Mouse (Mus musculus): ENCODE measurements around the gene 9130230L23Rik. TPM values are rescaled to one million over a fixed set of nuclear protein-coding genes. Genes with fewer than 3 reads are reported as not detected.
"Not testable (repeated sequence)": the region's sequence is repeated elsewhere in the genome, so short reads cannot be mapped to it uniquely, and the experiment has no call there.

9130230L23Rik gene
- polyA plus RNA-seq, 1 experiment from 2014 or later, result not detected

- H3K9ac ChIP-seq (ENCODE audit: low read length), result no peak overlapping the region
- H3K4me3 ChIP-seq (ENCODE audit: low read depth, low read length), result no peak overlapping the region
- ATAC-seq (no peak), DNase-seq (ENCODE audit: low spot score) (no peak)
- no peaks in the 10 kb centered on the region for H3K27me3 ChIP-seq (replicated peaks; ENCODE audit: control insufficient read depth, insufficient read depth, low read length)
- H3K27ac ChIP-seq (ENCODE audit: low read depth, low read length), result no peak overlapping the region
- no peaks in the 10 kb centered on the region for H3K4me1 ChIP-seq (ENCODE audit: control insufficient read depth, insufficient read depth, low read length)
- H3K9me3 ChIP-seq (replicated peaks; ENCODE audit: control insufficient read depth, low read length), result no peaks in the 10 kb centered on the region
- WGBS, result 84% methylated on average over 6 of the region's 6 CpGs
- H3K36me3 ChIP-seq (ENCODE audit: control insufficient read depth, insufficient read depth, low read length), result no peaks in the 10 kb centered on the region
- H3K4me2 ChIP-seq (ENCODE audit: low read length), result no peak overlapping the region
These were observed 9.4 kb downstream of the 9130230L23Rik start for GRCm38 (mm10) chr5:65994643-65995042.

GRCm38 (mm10) chr5:65991191-65991590 is 12.9 kb downstream of the 9130230L23Rik start:
- no peaks in the 10 kb centered on the region for H3K4me1 ChIP-seq (ENCODE audit: control insufficient read depth, insufficient read depth, low read length)
- no peak overlapping the region for H3K4me3 ChIP-seq (ENCODE audit: low read depth, low read length)
- ATAC-seq (no peak), DNase-seq (ENCODE audit: low spot score) (no peak)
- H3K9ac ChIP-seq (ENCODE audit: low read length), result no peak overlapping the region
- no peak overlapping the region for H3K4me2 ChIP-seq (ENCODE audit: low read length)
- H3K9me3 ChIP-seq (replicated peaks; ENCODE audit: control insufficient read depth, low read length), result no peaks in the 10 kb centered on the region
- 82% methylated on average over 2 of the region's 2 CpGs for WGBS
- H3K27ac ChIP-seq (ENCODE audit: low read depth, low read length), result no peak overlapping the region
- H3K27me3 ChIP-seq (replicated peaks; ENCODE audit: control insufficient read depth, insufficient read depth, low read length), result no peaks in the 10 kb centered on the region
- no peaks in the 10 kb centered on the region for H3K36me3 ChIP-seq (ENCODE audit: control insufficient read depth, insufficient read depth, low read length)

GRCm38 (mm10) chr5:65987004-65987403 is 17.1 kb downstream of the 9130230L23Rik start:
- H3K4me1 ChIP-seq (ENCODE audit: control insufficient read depth, insufficient read depth, low read length); DNase-seq (ENCODE audit: low spot score); H3K9ac ChIP-seq (ENCODE audit: low read length); H3K4me3 ChIP-seq (ENCODE audit: low read depth, low read length); ATAC-seq; H3K36me3 ChIP-seq (ENCODE audit: control insufficient read depth, insufficient read depth, low read length); H3K27me3 ChIP-seq (replicated peaks; ENCODE audit: control insufficient read depth, insufficient read depth, low read length); H3K9me3 ChIP-seq (replicated peaks; ENCODE audit: control insufficient read depth, low read length); H3K4me2 ChIP-seq (ENCODE audit: low read length); H3K27ac ChIP-seq (ENCODE audit: low read depth, low read length): not testable (repeated sequence)
- 68% methylated on average over 3 of the region's 3 CpGs for WGBS

GRCm38 (mm10) chr5:65986426-65986825 is 17.7 kb downstream of the 9130230L23Rik start:
- H3K4me3 ChIP-seq (ENCODE audit: low read depth, low read length), result no peak overlapping the region
- no peaks in the 10 kb centered on the region for H3K9me3 ChIP-seq (replicated peaks; ENCODE audit: control insufficient read depth, low read length)
- no peak overlapping the region for H3K27ac ChIP-seq (ENCODE audit: low read depth, low read length)
- 91% methylated on average over 5 of the region's 5 CpGs for WGBS
- no peak overlapping the region for H3K4me2 ChIP-seq (ENCODE audit: low read length)
- no peak overlapping the region for H3K9ac ChIP-seq (ENCODE audit: low read length)
- DNase-seq (ENCODE audit: low spot score) (no peak), ATAC-seq (no peak)
- H3K27me3 ChIP-seq (replicated peaks; ENCODE audit: control insufficient read depth, insufficient read depth, low read length), result no peaks in the 10 kb centered on the region
- H3K36me3 ChIP-seq (ENCODE audit: control insufficient read depth, insufficient read depth, low read length), result no peaks in the 10 kb centered on the region
- no peaks in the 10 kb centered on the region for H3K4me1 ChIP-seq (ENCODE audit: control insufficient read depth, insufficient read depth, low read length)

- no peak for DNase-seq (ENCODE audit: low spot score)
- no peaks in the 10 kb centered on the region for H3K36me3 ChIP-seq (ENCODE audit: control insufficient read depth, insufficient read depth, low read length)
- no peaks in the 10 kb centered on the region for H3K9me3 ChIP-seq (replicated peaks; ENCODE audit: control insufficient read depth, low read length)
- no peak for ATAC-seq
- no peak overlapping the region for H3K27ac ChIP-seq (ENCODE audit: low read depth, low read length)
- no peak overlapping the region for H3K4me2 ChIP-seq (ENCODE audit: low read length)
- no peaks in the 10 kb centered on the region for H3K4me1 ChIP-seq (ENCODE audit: control insufficient read depth, insufficient read depth, low read length)
- WGBS, result 92% methylated on average over 13 of the region's 13 CpGs
- H3K9ac ChIP-seq (ENCODE audit: low read length), result no peak overlapping the region
- no peak overlapping the region for H3K4me3 ChIP-seq (ENCODE audit: low read depth, low read length)
- no peaks in the 10 kb centered on the region for H3K27me3 ChIP-seq (replicated peaks; ENCODE audit: control insufficient read depth, insufficient read depth, low read length)
These were observed 28.4 kb downstream of the 9130230L23Rik start for GRCm38 (mm10) chr5:65975731-65976130.

GRCm38 (mm10) chr5:65973189-65973588 is 30.9 kb downstream of the 9130230L23Rik start:
- no peak overlapping the region for H3K4me2 ChIP-seq (ENCODE audit: low read length)
- no peaks in the 10 kb centered on the region for H3K9me3 ChIP-seq (replicated peaks; ENCODE audit: control insufficient read depth, low read length)
- no peaks in the 10 kb centered on the region for H3K36me3 ChIP-seq (ENCODE audit: control insufficient read depth, insufficient read depth, low read length)
- H3K27me3 ChIP-seq (replicated peaks; ENCODE audit: control insufficient read depth, insufficient read depth, low read length), result no peaks in the 10 kb centered on the region
- no peak overlapping the region for H3K4me3 ChIP-seq (ENCODE audit: low read depth, low read length)
- H3K27ac ChIP-seq (ENCODE audit: low read depth, low read length), result no peak overlapping the region
- 79% methylated on average over 2 of the region's 2 CpGs for WGBS
- no peak overlapping the region for H3K9ac ChIP-seq (ENCODE audit: low read length)
- no peaks in the 10 kb centered on the region for H3K4me1 ChIP-seq (ENCODE audit: control insufficient read depth, insufficient read depth, low read length)
- DNase-seq (ENCODE audit: low spot score) (no peak), ATAC-seq (no peak)

GRCm38 (mm10) chr5:65968004-65968403 is 36.1 kb downstream of the 9130230L23Rik start:
- Histone ChIP-seq H3K4me3 (ENCODE audit: low read depth, low read length) (no peak overlapping the region), H3K9ac (ENCODE audit: low read length) (no peak overlapping the region), H3K27me3 (replicated peaks; ENCODE audit: control insufficient read depth, insufficient read depth, low read length) (no peaks in the 10 kb centered on the region), H3K4me1 (ENCODE audit: control insufficient read depth, insufficient read depth, low read length) (no peaks in the 10 kb centered on the region), H3K4me2 (ENCODE audit: low read length) (no peak overlapping the region), H3K27ac (ENCODE audit: low read depth, low read length) (no peak overlapping the region), H3K9me3 (replicated peaks; ENCODE audit: control insufficient read depth, low read length) (no peaks in the 10 kb centered on the region), H3K36me3 (ENCODE audit: control insufficient read depth, insufficient read depth, low read length) (no peaks in the 10 kb centered on the region)
- WGBS, result 92% methylated on average over 3 of the region's 3 CpGs
- ATAC-seq, result no peak
- no peak for DNase-seq (ENCODE audit: low spot score)

- Histone ChIP-seq H3K27me3 (replicated peaks; ENCODE audit: control insufficient read depth, insufficient read depth, low read length) (no peaks in the 10 kb centered on the region), H3K4me1 (ENCODE audit: control insufficient read depth, insufficient read depth, low read length) (no peaks in the 10 kb centered on the region), H3K9ac (ENCODE audit: low read length) (no peak overlapping the region), H3K4me3 (ENCODE audit: low read depth, low read length) (no peak overlapping the region), H3K4me2 (ENCODE audit: low read length) (no peak overlapping the region), H3K9me3 (replicated peaks; ENCODE audit: control insufficient read depth, low read length) (no peaks in the 10 kb centered on the region), H3K36me3 (ENCODE audit: control insufficient read depth, insufficient read depth, low read length) (no peaks in the 10 kb centered on the region), H3K27ac (ENCODE audit: low read depth, low read length) (no peak overlapping the region)
- DNase-seq (ENCODE audit: low spot score), result no peak
- WGBS, result 68% methylated on average over 12 of the region's 12 CpGs
- ATAC-seq, result no peak
These were observed 37.0 kb downstream of the 9130230L23Rik start for GRCm38 (mm10) chr5:65967091-65967490.

- Histone ChIP-seq H3K4me2 (ENCODE audit: low read length) (no peak overlapping the region), H3K27me3 (replicated peaks; ENCODE audit: control insufficient read depth, insufficient read depth, low read length) (no peaks in the 10 kb centered on the region), H3K27ac (ENCODE audit: low read depth, low read length) (no peak overlapping the region), H3K36me3 (ENCODE audit: control insufficient read depth, insufficient read depth, low read length) (no peaks in the 10 kb centered on the region), H3K4me1 (ENCODE audit: control insufficient read depth, insufficient read depth, low read length) (no peaks in the 10 kb centered on the region), H3K9ac (ENCODE audit: low read length) (no peak overlapping the region), H3K4me3 (ENCODE audit: low read depth, low read length) (no peak overlapping the region), H3K9me3 (replicated peaks; ENCODE audit: control insufficient read depth, low read length) (no peaks in the 10 kb centered on the region)
- no peak for DNase-seq (ENCODE audit: low spot score)
- no peak for ATAC-seq
- 77% methylated on average over 7 of the region's 7 CpGs for WGBS
These were observed 38.3 kb downstream of the 9130230L23Rik start for GRCm38 (mm10) chr5:65965771-65966279.
